Mouse (Mus musculus) hindbrain, embryonic 13.5 days (tissue): ENCODE measurements around the gene Mcm8. TPM values are rescaled to one million over a fixed set of nuclear protein-coding genes. Genes with fewer than 3 reads are reported as not detected.

ENCODE experiments used
- ATAC-seq: fragments of 200-750 bp; cut with Nextera tagmentation; 2 replicates; pipeline ENCODE4 v1.8.0; 2017; ENCODE audit warnings: moderate TSS enrichment; ENCODE audit not compliant: low FRiP score
- H3K27ac ChIP-seq: fragments of 300-500 bp; sonication (generic); 2 replicates; pipeline ENCODE4 v1.5.1; 2015; ENCODE audit warnings: inconsistent platforms, mild to moderate bottlenecking, moderate library complexity
- H3K27me3 ChIP-seq: fragments of 300-500 bp; sonication (generic); 2 replicates; pipeline ENCODE4 v1.6.1; 2015; ENCODE audit warnings: mild to moderate bottlenecking, inconsistent platforms
- H3K36me3 ChIP-seq: fragments of 300-500 bp; sonication (generic); 2 replicates; pipeline ENCODE4 v1.6.1; 2015; ENCODE audit warnings: mild to moderate bottlenecking, inconsistent platforms
- H3K4me1 ChIP-seq: fragments of 300-500 bp; sonication (generic); replicated peaks from 2 replicates; pipeline ENCODE4 v1.6.1; 2015; ENCODE audit warnings: inconsistent platforms
- H3K4me2 ChIP-seq: fragments of 300-500 bp; sonication (generic); 2 replicates; pipeline ENCODE4 v1.6.1; 2015; ENCODE audit warnings: inconsistent platforms, mild to moderate bottlenecking, moderate library complexity
- H3K4me3 ChIP-seq: fragments of 300-500 bp; sonication (generic); 2 replicates; pipeline ENCODE4 v1.5.1; 2015; ENCODE audit warnings: mild to moderate bottlenecking, inconsistent platforms
- H3K9ac ChIP-seq: fragments of 300-500 bp; sonication (generic); 2 replicates; pipeline ENCODE4 v1.6.1; 2015; ENCODE audit warnings: mild to moderate bottlenecking, inconsistent platforms
- H3K9me3 ChIP-seq: fragments of 300-500 bp; sonication (generic); 2 replicates; pipeline ENCODE4 v1.6.1; 2016; ENCODE audit warnings: inconsistent platforms
- WGBS: fragments of 180-500 bp; shearing (Covaris S2); methylation state at CpG from one replicate; pipeline ENCODE4 v1.1.7; 2015; 5-methylcytosine and 5-hydroxymethylcytosine counted together
- polyA plus RNA-seq: library from polyadenylated mRNA; unstranded; fragments of >200 nt; fragmentation: Nextera tagmentation; extraction: Ambion mirVana; gene quantifications from 2 replicates; pipeline ENCODE4 v1.2.1, GENCODE M21; 2015

Mcm8 gene
- polyA plus RNA-seq: 5.8 and 6.7 TPM in 2 replicates

DNA sequence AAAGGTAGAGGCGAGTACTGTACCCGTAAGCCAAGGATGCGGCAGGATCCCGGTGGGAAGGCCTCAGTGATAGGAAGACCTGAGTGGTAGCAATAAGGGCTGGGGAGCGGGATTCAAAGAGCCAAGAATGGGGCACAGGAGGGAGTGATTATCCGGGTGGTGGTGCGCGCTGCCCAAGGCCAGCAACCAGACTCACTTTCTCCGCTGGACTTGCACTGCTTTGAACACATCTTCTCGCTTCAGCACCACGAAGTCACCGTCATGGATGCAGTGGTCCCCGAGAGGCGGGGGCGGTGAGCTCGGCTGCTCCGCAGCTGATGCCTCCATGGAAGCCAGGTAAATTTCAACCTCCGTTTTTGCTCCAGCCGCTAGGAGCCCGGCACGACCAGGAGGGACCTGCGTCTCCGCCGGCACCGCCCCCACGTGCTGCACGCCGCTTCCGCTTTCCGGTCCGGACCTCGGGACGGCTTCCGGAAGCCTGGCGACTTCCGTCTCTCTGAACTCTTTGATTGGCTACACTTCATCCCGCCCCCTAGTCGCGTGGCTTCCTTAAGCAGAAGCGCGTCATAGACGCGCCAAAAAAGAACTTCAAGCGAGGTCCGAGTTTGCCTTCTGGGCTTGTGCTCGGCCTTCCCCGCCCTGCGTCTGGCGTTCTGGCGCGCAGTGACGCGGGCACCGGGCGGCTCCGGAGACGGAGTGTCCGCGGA is at the start of gene Mcm8, which contains the start of gene Trmt6:
Mcm8 (plus strand) TSS at position 534 of the 707 bp plus-strand sequence.
Trmt6 (minus strand) TSS at position 448 of the 707 bp plus-strand sequence.
- ATAC-seq: peak; percentile 100
- Histone ChIP-seq H3K36me3 (peaks cover 21% of the 10 kb centered on the region), H3K9me3 (no peaks in the 10 kb centered on the region), H3K4me1 (peaks cover 23% of the 10 kb centered on the region), H3K4me3 (peak within 1 kb of the TSS; percentile 86), H3K27me3 (no peaks in the 10 kb centered on the region), H3K27ac (peak within 1 kb of the TSS; percentile 69; the same call in 1 of the 2 replicates), H3K9ac (peak within 1 kb of the TSS; percentile 88), H3K4me2 (peak within 1 kb of the TSS; percentile 92)
- WGBS: under 1% methylated on average over 59 of the region's 59 CpGs

DNA sequence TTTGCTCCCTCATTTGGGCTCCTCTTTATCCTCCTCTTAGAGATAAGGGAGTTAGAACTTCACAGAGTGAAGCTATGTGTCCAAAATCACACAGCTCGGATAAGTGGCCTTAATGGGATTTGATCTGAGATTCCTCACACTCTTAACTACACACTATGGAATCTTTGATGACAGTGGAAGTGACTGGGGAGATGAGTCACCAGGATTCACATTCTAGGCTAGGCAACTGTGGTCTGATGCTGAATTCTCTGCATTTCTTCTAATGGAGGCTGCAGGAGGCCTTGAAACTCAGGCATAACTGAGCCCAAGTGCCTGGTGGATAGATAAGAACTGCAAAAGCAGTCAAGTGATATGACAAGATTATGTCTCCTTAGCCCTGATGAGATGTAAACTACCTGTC is 45.1 kb upstream of the Mcm8 start:
- H3K27ac ChIP-seq: no peak overlapping the region
- ATAC-seq: no peak
- no peaks in the 10 kb centered on the region for H3K9me3 ChIP-seq
- H3K9ac ChIP-seq: no peak overlapping the region
- no peaks in the 10 kb centered on the region for H3K27me3 ChIP-seq
- H3K4me1 ChIP-seq: no peaks in the 10 kb centered on the region
- H3K4me3 ChIP-seq: no peak overlapping the region
- no peak overlapping the region for H3K4me2 ChIP-seq
- 84% methylated on average over 1 of the region's 1 CpGs for WGBS
- no peaks in the 10 kb centered on the region for H3K36me3 ChIP-seq

DNA sequence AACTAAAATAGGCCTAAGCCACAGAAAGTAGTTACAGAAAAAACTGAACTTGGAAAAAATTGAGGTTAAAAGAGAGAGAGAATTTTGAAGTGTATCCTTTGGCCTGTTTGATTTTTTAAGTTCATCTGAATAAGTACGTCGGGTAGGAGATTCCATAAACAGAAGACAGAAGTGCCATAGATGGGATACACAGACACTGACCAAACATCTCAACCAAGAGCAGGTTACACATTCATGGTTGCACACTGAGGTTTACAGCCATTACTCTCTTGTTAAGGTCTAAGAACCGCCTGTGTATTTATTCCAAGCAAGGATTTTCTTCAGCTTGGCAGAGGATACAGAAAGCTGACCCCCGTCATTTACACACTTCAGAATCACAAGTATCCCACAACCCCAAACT is 35.0 kb upstream of the Mcm8 start, which contains the start of gene Chgb:
Chgb (plus strand) TSS at position 301 of the 400 bp plus-strand sequence.
- Histone ChIP-seq H3K4me2 (peak within 1 kb of the TSS; percentile 62), H3K27ac (peak within 1 kb of the TSS; percentile 98), H3K9me3 (no peaks in the 10 kb centered on the region), H3K4me3 (peak within 1 kb of the TSS; percentile 63), H3K4me1 (peaks cover 28% of the 10 kb centered on the region), H3K9ac (peak within 1 kb of the TSS; percentile 89), H3K36me3 (0 out of 2 replicates have a peak, but pooled peaks cover 1% of the 10 kb centered on the region), H3K27me3 (no peaks in the 10 kb centered on the region)
- WGBS: 10% methylated on average over 4 of the region's 4 CpGs
- no peak; the same call in 1 of the 2 replicates for ATAC-seq

DNA sequence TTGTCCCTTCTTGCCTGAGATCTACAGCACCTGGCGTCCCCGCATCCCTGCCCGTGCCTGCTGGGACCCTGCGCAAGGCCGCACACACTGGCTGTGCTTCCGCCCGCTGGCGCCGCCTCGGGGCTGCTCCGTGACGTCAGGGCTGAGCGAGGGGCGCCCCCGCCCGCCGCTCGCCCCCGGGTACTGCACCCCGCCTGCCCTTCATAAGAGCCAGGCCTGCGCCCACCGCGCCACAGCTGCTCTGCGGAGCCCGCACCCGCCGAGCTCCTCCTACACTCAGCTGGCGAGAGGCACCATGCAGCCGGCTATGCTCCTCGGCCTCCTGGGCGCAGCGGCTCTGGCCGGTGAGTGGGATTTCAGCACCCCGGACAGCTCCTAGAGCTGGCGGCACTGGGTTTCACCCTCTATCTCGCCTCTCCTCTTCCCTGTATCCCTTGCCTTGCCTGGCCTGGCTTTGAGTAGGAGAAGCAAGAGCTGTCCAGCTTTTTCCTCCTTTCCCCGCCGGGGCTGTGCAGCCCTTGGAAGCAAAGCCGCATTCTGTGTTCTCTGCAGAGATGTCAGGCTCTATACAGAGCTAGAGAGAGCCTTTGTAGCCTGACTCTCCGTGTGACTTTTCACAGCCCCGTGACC is 34.4 kb upstream of the Mcm8 start:
- Histone ChIP-seq H3K9ac (peak overlapping the region; percentile 89), H3K36me3 (0 out of 2 replicates have a peak, but pooled peaks cover 6% of the 10 kb centered on the region), H3K4me1 (peaks cover 28% of the 10 kb centered on the region), H3K4me2 (peak overlapping the region; percentile 62), H3K4me3 (peak overlapping the region; percentile 63), H3K27me3 (no peaks in the 10 kb centered on the region), H3K9me3 (no peaks in the 10 kb centered on the region), H3K27ac (peak overlapping the region; percentile 98)
- under 1% methylated on average over 41 of the region's 41 CpGs for WGBS
- ATAC-seq: peak; percentile 98

- WGBS: 88% methylated on average over 6 of the region's 6 CpGs
- no peak for ATAC-seq
- H3K27me3 ChIP-seq: no peaks in the 10 kb centered on the region
- H3K4me2 ChIP-seq: no peak overlapping the region
- H3K9ac ChIP-seq: no peak overlapping the region
- H3K4me1 ChIP-seq: peaks cover 19% of the 10 kb centered on the region; the same call in 1 of the 2 replicates
- no peaks in the 10 kb centered on the region for H3K9me3 ChIP-seq
- H3K36me3 ChIP-seq: 0 out of 2 replicates have a peak, but pooled peaks cover 7% of the 10 kb centered on the region
- no peak overlapping the region for H3K4me3 ChIP-seq
- no peak overlapping the region for H3K27ac ChIP-seq
Measured at GRCm38 (mm10) chr2:132784039-132784438, 31.9 kb upstream of the Mcm8 start.

- ATAC-seq: no peak
- Histone ChIP-seq H3K4me2 (no peak overlapping the region), H3K27ac (no peak overlapping the region), H3K9ac (no peak overlapping the region), H3K36me3 (peaks cover 40% of the 10 kb centered on the region), H3K4me1 (no peaks in the 10 kb centered on the region), H3K27me3 (no peaks in the 10 kb centered on the region), H3K4me3 (no peak overlapping the region), H3K9me3 (no peaks in the 10 kb centered on the region)
- WGBS: 90% methylated on average over 19 of the region's 19 CpGs
Measured at GRCm38 (mm10) chr2:132793441-132794203, 22.3 kb upstream of the Mcm8 start.

- H3K4me3 ChIP-seq: no peak overlapping the region
- no peak overlapping the region for H3K27ac ChIP-seq
- H3K36me3 ChIP-seq: peaks cover 40% of the 10 kb centered on the region
- no peak overlapping the region for H3K9ac ChIP-seq
- ATAC-seq: no peak
- no peaks in the 10 kb centered on the region for H3K9me3 ChIP-seq
- 91% methylated on average over 7 of the region's 7 CpGs for WGBS
- no peaks in the 10 kb centered on the region for H3K27me3 ChIP-seq
- no peak overlapping the region for H3K4me2 ChIP-seq
- no peaks in the 10 kb centered on the region for H3K4me1 ChIP-seq
Measured at GRCm38 (mm10) chr2:132794204-132794586, 21.7 kb upstream of the Mcm8 start.

DNA sequence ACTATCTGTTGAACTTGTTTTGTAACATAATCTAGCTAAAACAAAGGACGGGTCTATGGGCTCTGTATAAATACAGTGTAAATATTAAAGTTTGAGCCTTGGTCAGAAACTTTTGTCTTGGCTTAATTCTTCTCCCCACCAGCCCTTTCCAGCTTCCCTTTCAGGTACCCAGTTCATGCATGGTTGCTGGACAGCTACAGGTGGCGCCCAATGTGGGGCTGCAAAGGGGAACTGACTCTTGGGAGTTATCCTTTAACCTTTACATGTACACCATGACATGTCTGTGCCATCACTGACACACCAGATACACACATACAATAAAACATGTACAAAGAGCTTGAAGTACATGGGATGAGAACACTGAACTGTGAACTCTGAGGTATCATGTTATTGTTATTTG is 13.0 kb upstream of the Mcm8 start:
- Histone ChIP-seq H3K27me3 (no peaks in the 10 kb centered on the region), H3K4me3 (no peak overlapping the region), H3K9ac (no peak overlapping the region), H3K9me3 (no peaks in the 10 kb centered on the region), H3K27ac (no peak overlapping the region), H3K36me3 (peaks cover 50% of the 10 kb centered on the region), H3K4me1 (no peaks in the 10 kb centered on the region), H3K4me2 (no peak overlapping the region)
- WGBS: 97% methylated on average over 2 of the region's 2 CpGs
- no peak for ATAC-seq

DNA sequence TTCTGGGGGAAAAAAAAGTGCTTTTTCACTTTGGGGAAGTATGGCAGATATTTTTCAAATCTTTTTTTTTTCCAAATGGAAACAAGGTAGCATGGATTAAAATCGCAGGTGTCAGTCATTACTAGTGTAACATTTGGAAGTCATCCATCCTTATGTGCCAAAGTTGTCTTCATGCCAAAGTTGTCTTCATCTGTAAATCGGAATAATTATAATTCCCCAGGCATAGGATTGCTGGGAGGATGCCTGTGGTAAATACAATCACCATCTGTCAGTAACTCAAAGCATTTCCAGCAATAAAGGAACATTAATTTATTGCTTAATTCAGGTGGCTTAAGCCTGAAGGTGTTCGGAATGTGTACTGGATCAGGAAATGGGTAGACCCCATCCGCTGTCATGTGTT is 25.1 kb downstream of the Mcm8 start:
- Histone ChIP-seq H3K9me3 (no peaks in the 10 kb centered on the region), H3K4me1 (no peaks in the 10 kb centered on the region), H3K36me3 (peaks cover 3% of the 10 kb centered on the region; the same call in 1 of the 2 replicates), H3K27ac (no peak overlapping the region), H3K4me2 (no peak overlapping the region), H3K4me3 (no peak overlapping the region), H3K9ac (no peak overlapping the region), H3K27me3 (no peaks in the 10 kb centered on the region)
- WGBS: 93% methylated on average over 4 of the region's 4 CpGs
- ATAC-seq: no peak

- Histone ChIP-seq H3K36me3 (peaks cover 21% of the 10 kb centered on the region), H3K4me2 (peak within 1 kb of the TSS; percentile 63), H3K9me3 (no peaks in the 10 kb centered on the region), H3K9ac (peak within 1 kb of the TSS; percentile 85), H3K4me3 (peak within 1 kb of the TSS; percentile 92), H3K27ac (peak within 1 kb of the TSS; percentile 87), H3K4me1 (peaks cover 24% of the 10 kb centered on the region), H3K27me3 (no peaks in the 10 kb centered on the region)
- ATAC-seq: peak; percentile 95
- under 1% methylated on average over 90 of the region's 96 CpGs for WGBS
Measured at GRCm38 (mm10) chr2:132846407-132847358, 30.7 kb downstream of the Mcm8 start, which contains the start of gene Crls1. Gene Crls1, plus strand, starts transcription at chr2:132846666.

DNA sequence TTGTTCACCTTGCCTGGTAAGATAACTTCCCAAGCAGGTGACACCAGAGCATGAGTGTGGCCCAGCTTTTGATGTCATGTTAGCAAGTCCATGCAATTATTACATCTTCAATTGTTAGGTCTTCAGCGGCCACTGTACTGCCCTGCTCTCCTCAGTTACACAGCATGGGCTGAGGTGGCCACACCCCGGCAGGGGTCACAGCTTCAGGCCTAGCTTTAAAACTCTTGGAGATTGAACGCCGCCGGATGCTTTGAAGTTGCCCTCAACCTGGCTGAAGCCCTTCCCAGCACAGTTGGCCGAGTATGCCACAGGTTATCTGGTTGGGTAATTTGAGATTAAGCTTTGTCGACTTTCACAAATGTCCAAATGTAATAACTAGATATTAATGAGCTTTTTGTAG is 31.6 kb downstream of the Mcm8 start:
- Histone ChIP-seq H3K9me3 (no peaks in the 10 kb centered on the region), H3K27me3 (no peaks in the 10 kb centered on the region), H3K4me1 (peaks cover 24% of the 10 kb centered on the region), H3K36me3 (peaks cover 26% of the 10 kb centered on the region), H3K27ac (no peak overlapping the region), H3K4me3 (peak overlapping the region; percentile 92), H3K9ac (peak overlapping the region; percentile 85), H3K4me2 (peak overlapping the region; percentile 63)
- no peak for ATAC-seq
- 48% methylated on average over 7 of the region's 7 CpGs for WGBS
